In genomic region chr14:63011471-63011870, GRCm38 (mm10) we compare ENCODE assay signal across 47 mouse cellular contexts. TPM values are rescaled to one million over a fixed set of nuclear protein-coding genes. Genes with fewer than 3 reads are reported as not detected.
"Had no signal": no experiment of that assay in that cellular context is flagged by ENCODE, and none has a peak within 500 bp of the region (broad histone marks: within the 10 kb centered on the region; RNA-seq: fewer than 3 reads in every experiment).

Gene Defb43 (plus strand): TSS chr14:63011771.

- H3K4me3 ChIP-seq: left cerebral cortex, adult 2 months; limb, embryonic 10.5 days; limb, embryonic 12.5 days; limb, embryonic 13.5 days; limb, embryonic 15.5 days; liver, embryonic 12.5 days; liver, embryonic 13.5 days; liver, embryonic 15.5 days; lung, embryonic 15.5 days; megakaryocyte, embryonic 14.5 days; midbrain, embryonic 10.5 days; midbrain, embryonic 12.5 days; midbrain, embryonic 15.5 days; myocyte; neural tube, embryonic 12.5 days had no signal

- H3K27me3 ChIP-seq: limb, embryonic 12.5 days; limb, embryonic 13.5 days; limb, embryonic 15.5 days; liver, embryonic 12.5 days; liver, embryonic 13.5 days; lung, embryonic 15.5 days; midbrain, embryonic 12.5 days; midbrain, embryonic 15.5 days; neural tube, embryonic 12.5 days had no signal

- H3K9ac ChIP-seq: limb, embryonic 12.5 days; limb, embryonic 13.5 days; limb, embryonic 15.5 days; liver, embryonic 12.5 days; liver, embryonic 13.5 days; liver, embryonic 14.5 days; liver, embryonic 15.5 days; liver, postnatal 0 days; lung, embryonic 14.5 days; lung, embryonic 15.5 days; midbrain, embryonic 12.5 days; midbrain, embryonic 15.5 days; neural tube, embryonic 12.5 days had no signal

- H3K27ac ChIP-seq: left cerebral cortex, adult 2 months; limb, embryonic 10.5 days; limb, embryonic 12.5 days; limb, embryonic 13.5 days; limb, embryonic 15.5 days; liver, embryonic 12.5 days; liver, embryonic 13.5 days; liver, embryonic 14.5 days; liver, embryonic 15.5 days; lung, embryonic 15.5 days; macrophage; midbrain, embryonic 10.5 days; midbrain, embryonic 12.5 days; midbrain, embryonic 15.5 days; neural tube, embryonic 12.5 days had no signal

- ATAC-seq: liver, embryonic 12.5 days; liver, postnatal 0 days; lung, postnatal 0 days; midbrain, embryonic 15.5 days; midbrain, embryonic 16.5 days had no signal

- H3K9me3 ChIP-seq: limb, embryonic 10.5 days; limb, embryonic 12.5 days; limb, embryonic 15.5 days; liver, embryonic 12.5 days; liver, embryonic 13.5 days; liver, embryonic 15.5 days; lung, embryonic 15.5 days; midbrain, embryonic 10.5 days; midbrain, embryonic 12.5 days; midbrain, embryonic 15.5 days; neural tube, embryonic 12.5 days had no signal

- H3K4me2 ChIP-seq: limb, embryonic 12.5 days; limb, embryonic 13.5 days; limb, embryonic 15.5 days; liver, embryonic 11.5 days; liver, embryonic 12.5 days; liver, embryonic 13.5 days; liver, embryonic 15.5 days; lung, embryonic 14.5 days; lung, embryonic 15.5 days; midbrain, embryonic 12.5 days; midbrain, embryonic 15.5 days; neural tube, embryonic 12.5 days had no signal

- DNase-seq: left cerebral cortex, postnatal 4 days; liver; liver, embryonic 13.5 days; liver, postnatal 0 days; lung, adult 18-20 months; lung, adult 2 months; lung, embryonic 14.5 days; lung, postnatal 10 days; lung, postnatal 14 days; lung, postnatal 36 days; lung, postnatal 4 days; midbrain, embryonic 14.5 days had no signal

- H3K36me3 ChIP-seq: limb, embryonic 10.5 days; limb, embryonic 12.5 days; limb, embryonic 13.5 days; limb, embryonic 15.5 days; liver, embryonic 12.5 days; liver, embryonic 13.5 days; liver, embryonic 15.5 days; lung, embryonic 15.5 days; midbrain, embryonic 10.5 days; midbrain, embryonic 12.5 days; midbrain, embryonic 15.5 days; neural tube, embryonic 12.5 days had no signal

- H3K4me1 ChIP-seq: limb, embryonic 10.5 days; limb, embryonic 12.5 days; limb, embryonic 13.5 days; limb, embryonic 15.5 days; liver, embryonic 12.5 days; liver, embryonic 13.5 days; liver, embryonic 15.5 days; lung, embryonic 15.5 days; megakaryocyte, embryonic 14.5 days; midbrain, embryonic 10.5 days; midbrain, embryonic 12.5 days; midbrain, embryonic 15.5 days; neural tube, embryonic 12.5 days had no signal

RNA-seq across cellular contexts. Expression of gene Defb43, which starts in this region (rescaled TPM):
- total RNA-seq: left cerebral cortex, adult 2 months; left cerebral cortex, adult 8-10 months; left cerebral cortex, postnatal 10 days; left cerebral cortex, postnatal 14 days; left cerebral cortex, postnatal 25 days; left cerebral cortex, postnatal 36 days; left cerebral cortex, postnatal 4 days; liver, adult 2 months; megakaryocyte progenitor cell, adult 5-6 weeks; megakaryocyte, adult 5-6 weeks; megakaryocyte-erythroid progenitor cell, adult 5-6 weeks; midbrain, postnatal 0 days; monocyte, adult 5-6 weeks had no signal
- polyA plus RNA-seq: limb, embryonic 10.5 days; limb, embryonic 11.5 days; limb, embryonic 12.5 days; limb, embryonic 13.5 days; limb, embryonic 14.5 days; limb, embryonic 15.5 days; liver, adult 2 months; liver, embryonic 11.5 days; liver, embryonic 12.5 days; liver, embryonic 13.5 days; liver, embryonic 14.5 days; liver, embryonic 15.5 days; liver, embryonic 16.5 days; liver, postnatal 0 days; lung, adult 2 months; lung, embryonic 14.5 days; lung, embryonic 15.5 days; lung, embryonic 16.5 days; lung, postnatal 0 days; macrophage; midbrain, embryonic 10.5 days; midbrain, embryonic 12.5 days; midbrain, embryonic 14.5 days; midbrain, embryonic 15.5 days; midbrain, embryonic 16.5 days; midbrain, postnatal 0 days; myocyte; neural tube, embryonic 11.5 days; neural tube, embryonic 12.5 days had no signal
